Mouse (Mus musculus) lung, postnatal 14 days (tissue): ENCODE measurements at regions not wholly inside any gene's neighbourhood (a gene's known extent, or its start where the extent isn't known, plus 50 kb on each side); places are given as distances from the start of the nearest gene placed in this dataset.

Source experiments
- DNase-seq: peaks from one replicate; pipeline ENCODE4 v3.0.0; 2021

GRCm38 (mm10) chr9:62220451-62220850 is 61.6 kb downstream of the Spesp1 start:
- DNase-seq: no peak

DNA sequence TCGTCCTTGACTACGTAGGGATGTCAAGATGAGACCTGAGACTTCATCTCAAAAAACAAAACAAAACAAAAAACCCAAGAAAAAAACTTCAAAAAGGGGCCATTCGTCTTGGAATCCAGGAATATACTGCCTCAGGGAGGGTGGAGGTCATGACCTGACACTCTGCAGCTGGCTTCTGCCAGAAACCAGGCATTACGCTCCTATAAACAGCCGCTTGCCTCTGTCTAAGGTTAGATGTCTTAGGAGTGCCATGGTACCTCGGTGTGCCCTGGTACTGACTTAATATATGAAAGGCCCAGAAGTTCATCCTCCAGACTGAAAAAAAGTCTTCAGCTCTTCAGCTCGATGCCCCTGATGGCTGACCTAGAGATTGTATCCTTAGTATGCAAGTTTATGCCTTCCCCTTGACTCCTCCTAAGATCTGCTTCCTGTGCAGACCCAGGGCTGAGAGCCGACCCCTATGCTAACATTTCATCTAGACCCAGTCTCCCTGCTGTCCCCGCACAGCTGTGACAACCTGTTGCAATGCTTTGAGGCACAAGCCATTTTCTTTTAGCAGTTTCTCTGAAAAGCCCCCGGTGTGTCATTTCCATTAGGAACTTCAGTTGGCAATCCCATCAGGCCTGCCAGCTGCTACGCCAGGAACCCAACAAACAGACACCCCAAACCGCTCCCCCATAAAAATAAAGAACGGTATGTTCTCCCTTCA is 66.7 kb downstream of the Spesp1 start:
- no peak for DNase-seq

DNA sequence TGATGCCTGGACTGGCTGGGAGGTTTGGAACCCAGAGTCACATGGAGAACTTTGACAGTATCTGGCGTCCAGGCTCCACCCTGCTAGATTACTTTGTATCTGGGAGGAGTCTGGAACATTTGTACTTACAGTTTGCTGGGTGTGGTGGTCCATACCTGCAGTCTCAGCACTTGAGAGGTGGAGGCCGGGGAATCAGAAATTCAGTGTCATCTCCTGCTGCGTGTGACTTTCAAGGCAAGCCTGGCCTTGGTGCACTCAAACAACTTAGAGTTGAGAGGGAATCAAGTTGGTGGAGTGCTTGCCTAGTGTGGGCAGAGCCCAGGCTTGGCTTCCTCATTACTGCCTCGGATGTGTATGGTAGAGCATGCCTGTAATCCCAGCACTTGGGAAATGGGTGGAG is 67.5 kb downstream of the Spesp1 start:
- no peak for DNase-seq

DNA sequence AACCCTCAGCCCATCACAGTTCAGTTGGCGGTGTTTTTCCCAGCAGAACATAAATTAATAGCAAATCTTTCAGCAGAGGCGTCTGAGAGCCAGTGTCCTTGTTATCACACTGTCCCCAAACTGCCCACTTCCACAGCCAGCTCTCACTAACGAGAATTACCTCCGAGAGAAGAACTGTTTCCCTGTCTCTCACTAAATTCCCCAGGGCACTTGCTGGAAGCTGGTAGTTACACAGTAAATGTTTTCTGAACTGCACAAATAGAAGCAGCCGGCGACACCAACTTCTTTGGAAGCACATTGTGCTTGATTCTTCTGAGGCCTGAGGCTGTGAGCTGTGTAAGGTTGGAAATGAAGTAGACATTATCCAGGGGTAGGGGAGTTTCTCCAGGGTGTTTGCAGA is 69.4 kb downstream of the Spesp1 start:
- no peak for DNase-seq

- no peak for DNase-seq
Observed at GRCm38 (mm10) chr9:62210815-62211214, 71.2 kb downstream of the Spesp1 start.

DNA sequence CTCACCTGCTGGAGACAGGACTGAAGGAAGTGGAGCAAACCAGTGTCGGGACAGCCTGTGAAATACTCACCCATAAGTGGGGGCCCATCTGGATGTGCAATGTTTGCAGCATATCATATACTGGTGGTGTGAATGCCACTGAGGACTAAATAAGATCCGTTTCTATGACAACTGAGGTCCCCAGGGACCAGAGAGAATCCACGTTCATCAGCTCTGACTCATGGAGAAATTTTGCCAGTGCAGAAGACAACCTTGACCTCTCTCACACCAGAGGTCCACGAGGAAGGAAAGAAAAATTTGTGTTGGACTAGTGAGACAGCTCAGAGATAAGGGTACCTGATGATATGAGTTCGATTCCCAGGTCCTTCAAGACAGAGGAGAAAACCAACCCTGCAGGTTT is 73.6 kb downstream of the Spesp1 start:
- DNase-seq: no peak

DNA sequence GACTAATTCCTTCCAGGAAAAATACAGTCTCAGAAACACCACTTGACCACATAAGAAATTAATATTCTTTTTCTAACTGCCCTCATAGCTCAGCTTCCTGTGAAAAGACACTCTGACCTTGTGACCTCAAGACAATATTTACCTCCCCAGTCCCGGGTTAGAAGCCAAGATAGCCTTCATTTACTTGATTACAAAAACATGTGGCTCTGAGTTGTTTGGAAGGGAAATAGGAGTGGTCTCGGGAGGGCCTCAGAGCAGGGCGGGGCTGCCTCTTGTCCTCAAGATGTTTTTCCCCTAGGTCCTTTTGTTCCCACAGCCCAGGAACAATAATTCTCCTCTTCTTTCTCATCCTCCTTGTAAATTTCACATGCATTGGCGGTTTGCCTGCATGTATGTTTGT is 76.7 kb downstream of the Spesp1 start:
- DNase-seq: no peak

DNA sequence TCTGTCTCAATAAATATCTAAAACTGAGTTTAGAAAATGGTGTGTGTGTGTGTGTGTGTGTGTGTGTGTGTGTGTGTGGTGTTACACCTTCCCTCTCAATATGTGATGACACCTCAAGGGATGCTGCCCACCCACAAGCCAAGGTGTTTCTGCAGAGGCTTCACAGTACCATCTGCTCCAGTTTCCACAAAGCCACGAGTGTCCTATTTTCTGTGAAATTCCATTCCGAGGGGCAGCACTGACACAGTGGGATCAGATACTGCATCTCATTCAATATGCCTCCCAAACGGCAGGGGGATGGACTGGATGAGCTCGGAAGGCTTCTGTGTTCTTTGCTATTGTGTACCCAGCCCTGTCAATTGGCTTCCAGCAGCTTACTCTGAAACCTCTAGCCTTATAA is 78.5 kb downstream of the Spesp1 start:
- DNase-seq: no peak

GRCm38 (mm10) chr9:62202331-62202730 is 79.7 kb downstream of the Spesp1 start:
- no peak for DNase-seq

DNA sequence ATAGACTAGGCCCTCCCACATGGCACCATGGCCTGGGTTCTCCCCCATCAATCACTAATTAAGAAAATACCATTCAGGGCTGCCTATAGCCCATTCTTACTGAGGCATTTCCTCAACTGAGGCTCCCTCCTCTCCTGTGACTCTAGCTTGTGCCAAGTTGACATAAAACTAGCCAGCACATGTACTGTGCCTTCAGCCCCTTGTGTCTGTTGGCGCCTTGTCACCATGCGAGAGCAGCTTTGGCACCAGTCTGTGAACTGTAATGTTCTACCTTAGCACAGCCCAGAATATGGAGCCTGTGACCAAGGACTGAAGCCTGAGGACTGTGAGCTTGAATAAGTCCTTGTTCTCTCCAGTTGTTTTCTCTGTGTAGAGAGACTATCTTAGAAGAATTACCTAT is 75.0 kb upstream of the Glce start:
- no peak for DNase-seq

- DNase-seq: no peak
Observed at GRCm38 (mm10) chr9:62192424-62192892, 70.0 kb upstream of the Glce start.

DNA sequence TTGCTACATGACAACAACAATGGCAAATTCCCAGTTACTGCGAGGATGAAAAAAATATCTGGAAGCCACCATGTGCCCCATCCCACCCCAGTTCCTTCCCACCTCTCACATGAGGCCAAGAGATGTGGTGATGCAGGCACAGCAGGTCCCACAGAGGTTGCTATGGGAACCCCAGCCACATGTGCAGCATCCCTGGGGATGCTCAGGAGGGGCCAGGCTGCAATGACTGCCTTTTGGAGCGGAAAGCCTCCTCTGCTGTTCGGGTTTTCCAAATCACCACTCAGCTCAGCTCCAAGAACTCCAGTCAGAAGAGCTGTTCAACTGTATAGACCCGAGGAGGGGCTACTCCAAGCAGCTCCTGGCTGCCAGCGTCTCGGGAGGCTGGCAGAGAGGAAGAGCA is 68.0 kb upstream of the Glce start:
- DNase-seq: no peak

- DNase-seq: no peak
Observed at GRCm38 (mm10) chr9:62188835-62189234, 66.4 kb upstream of the Glce start.

- no peak for DNase-seq
Observed at GRCm38 (mm10) chr9:62188379-62188778, 65.9 kb upstream of the Glce start.

- DNase-seq: peak; percentile 4
Observed at GRCm38 (mm10) chr9:62186886-62187285, 64.4 kb upstream of the Glce start.

GRCm38 (mm10) chr9:62185516-62186280 is 63.2 kb upstream of the Glce start:
- DNase-seq: no peak

GRCm38 (mm10) chr9:62181182-62181830 is 58.9 kb upstream of the Glce start:
- no peak for DNase-seq

DNA sequence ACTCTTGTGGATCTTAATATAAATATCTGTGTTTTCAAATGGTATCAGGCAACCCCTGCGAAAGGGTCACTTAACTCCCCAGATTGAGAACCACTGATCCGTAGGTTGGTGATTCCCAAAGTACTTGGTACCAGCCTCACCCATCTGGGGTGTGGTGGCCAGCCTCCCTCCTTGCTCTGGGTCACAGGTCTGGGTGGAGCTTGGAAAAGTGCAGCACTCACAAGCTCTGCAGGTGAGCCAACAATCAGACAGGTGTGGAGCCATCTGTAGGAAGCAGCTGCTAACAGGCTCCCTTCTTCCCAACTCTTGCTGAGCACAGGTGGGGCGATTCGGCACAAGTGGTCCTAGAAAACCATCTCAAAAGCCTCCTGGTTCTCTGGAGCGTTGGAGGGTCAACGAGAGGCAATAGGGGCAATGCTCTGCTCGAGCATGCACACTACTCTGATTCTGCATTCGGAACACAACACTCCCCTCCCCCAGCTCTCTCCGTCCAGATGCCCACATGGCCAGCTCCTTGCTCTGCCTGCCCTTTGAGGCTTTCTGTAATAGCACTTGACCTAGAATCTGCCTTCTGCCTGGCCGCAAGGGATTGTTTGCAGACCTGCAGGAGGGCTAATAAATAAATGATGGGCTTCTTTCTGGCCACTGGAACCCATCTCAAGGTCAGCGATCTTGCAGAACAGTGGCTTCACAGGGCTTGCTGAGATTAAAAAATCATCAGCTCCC is 58.2 kb upstream of the Glce start:
- no peak for DNase-seq

DNA sequence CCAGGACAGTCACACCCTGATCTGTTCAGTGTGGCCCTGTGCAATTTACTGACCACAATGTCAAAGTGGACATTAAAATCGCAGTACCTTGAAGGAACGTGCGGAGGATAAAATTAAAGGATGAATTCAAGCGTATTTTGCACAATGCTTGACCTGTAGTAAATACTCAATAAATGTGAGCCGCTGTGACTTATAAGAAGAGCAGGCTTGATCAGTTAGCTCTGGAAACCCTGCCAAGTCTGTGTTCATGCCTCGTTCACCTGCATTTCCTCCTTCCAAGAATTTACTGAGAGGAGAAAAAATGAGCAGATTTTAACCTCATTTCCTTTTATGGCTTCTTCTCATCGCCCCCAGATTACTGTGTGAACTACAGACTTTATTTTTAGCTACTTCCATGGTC is 52.2 kb upstream of the Glce start:
- DNase-seq: no peak
